Mouse (Mus musculus): ENCODE results near the gene Enpp3. TPM values are rescaled to one million over a fixed set of nuclear protein-coding genes. Genes with fewer than 3 reads are reported as not detected.
"Not testable (repeated sequence)": the region's sequence is repeated elsewhere in the genome, so short reads cannot be mapped to it uniquely, and the experiment has no call there.

Gene Enpp3
- total RNA-seq, 1 experiment = 43.2 TPM

DNA sequence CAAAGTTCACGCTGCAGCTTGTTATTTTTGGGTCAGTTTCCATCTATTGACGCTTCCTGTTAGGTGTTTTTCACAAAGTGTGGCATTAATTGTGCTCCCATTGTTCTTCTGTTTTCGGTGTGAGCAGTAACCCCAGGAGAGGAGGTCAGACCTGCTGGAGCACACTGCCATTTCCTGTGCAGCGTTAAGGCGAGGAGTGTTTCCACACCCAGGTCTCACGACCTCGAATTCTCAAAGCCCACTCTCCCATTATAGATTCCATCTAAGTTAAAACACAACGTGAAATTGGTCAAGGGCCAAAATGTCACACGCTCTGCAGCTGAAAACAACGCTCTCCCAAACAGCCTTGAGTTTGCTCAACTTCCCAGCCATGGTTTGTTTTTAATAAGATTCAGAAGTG, 32.0 kb downstream of the Enpp3 start:
- DNase-seq (ENCODE audit: low read depth, low spot score) = no peak
- H3K9me3 ChIP-seq (ENCODE audit: control insufficient read depth, insufficient read depth, low read depth, low read length) = no peaks in the 10 kb centered on the region
- in situ Hi-C loops (cut with MboI; ENCODE audit: low sequenced_read_pairs in 2 of 2, unreplicated experiment in 2 of 2) = no loop called here
- no peak for TF ChIP-seq ZC3H11A (IDR thresholded peaks at IDR 0.05; ENCODE audit: borderline replicate concordance, low read depth, low read length)
- no peak for TF ChIP-seq CHD2 (IDR thresholded peaks at IDR 0.05; ENCODE audit: low read depth, low read length)
- TF ChIP-seq ZNF384 (IDR thresholded peaks at IDR 0.05; ENCODE audit: low read depth, low read length) = no peak
- H3K9ac ChIP-seq (ENCODE audit: insufficient read depth, low read depth, low read length, poor library complexity, severe bottlenecking) = no peak overlapping the region
- no peak overlapping the region for H3K4me3 ChIP-seq (ENCODE audit: insufficient read depth in 1 of 2, low read depth in 1 of 2, low read length in 2 of 2, poor library complexity in 1 of 2, severe bottlenecking in 1 of 2)
- H3K36me3 ChIP-seq (ENCODE audit: control insufficient read depth, insufficient read depth, low read length, poor library complexity, severe bottlenecking) = peaks cover 22% of the 10 kb centered on the region
- H3K4me1 ChIP-seq (ENCODE audit: control insufficient read depth in 2 of 2, insufficient read depth in 2 of 2, low read length in 2 of 2, poor library complexity in 1 of 2) = peaks cover 18 to 19% of the 10 kb centered on the region in 2 experiments
- H3K27ac ChIP-seq (ENCODE audit: insufficient read depth, low read depth, low read length, poor library complexity, severe bottlenecking) = no peak overlapping the region; the same call in 1 of the 2 replicates

DNA sequence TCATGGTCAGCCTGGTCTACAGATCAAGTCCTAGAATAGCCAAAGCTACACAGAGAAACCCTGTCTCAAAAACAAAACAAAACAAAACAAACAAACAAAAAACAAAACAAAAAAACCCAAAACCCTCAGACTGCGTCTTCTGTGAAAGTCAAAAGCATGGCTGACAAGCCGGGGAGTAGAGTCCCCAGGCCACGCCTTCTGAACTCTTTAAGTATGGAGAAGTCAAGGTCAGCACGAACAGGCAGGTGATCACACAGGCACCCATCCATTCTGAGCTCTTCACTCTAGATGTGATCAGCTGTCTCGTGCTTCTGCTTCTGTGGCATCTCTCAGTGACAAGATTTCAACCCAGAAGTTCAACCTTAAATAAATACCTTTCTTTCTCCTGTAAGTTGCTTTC, 35.9 kb downstream of the Enpp3 start:
- in situ Hi-C loops (cut with MboI; ENCODE audit: low sequenced_read_pairs in 2 of 2, unreplicated experiment in 2 of 2) = no loop called here
- Histone ChIP-seq H3K27ac (ENCODE audit: insufficient read depth, low read depth, low read length, poor library complexity, severe bottlenecking) (no peak overlapping the region), H3K36me3 (ENCODE audit: control insufficient read depth, insufficient read depth, low read length, poor library complexity, severe bottlenecking) (peaks cover 32% of the 10 kb centered on the region), H3K4me3 (ENCODE audit: insufficient read depth in 1 of 2, low read depth in 1 of 2, low read length in 2 of 2, poor library complexity in 1 of 2, severe bottlenecking in 1 of 2) (no peak overlapping the region), H3K4me1 (ENCODE audit: control insufficient read depth in 2 of 2, insufficient read depth in 2 of 2, low read length in 2 of 2, poor library complexity in 1 of 2) (peaks cover 20 to 29% of the 10 kb centered on the region in 2 experiments), H3K9ac (ENCODE audit: insufficient read depth, low read depth, low read length, poor library complexity, severe bottlenecking) (no peak overlapping the region), H3K9me3 (ENCODE audit: control insufficient read depth, insufficient read depth, low read depth, low read length) (no peaks in the 10 kb centered on the region)
- no peak for DNase-seq (ENCODE audit: low read depth, low spot score)
- TF ChIP-seq ZNF384 (IDR thresholded peaks at IDR 0.05; ENCODE audit: low read depth, low read length) = no peak
- no peak for TF ChIP-seq CHD2 (IDR thresholded peaks at IDR 0.05; ENCODE audit: low read depth, low read length)
- no peak for TF ChIP-seq HCFC1 (IDR thresholded peaks at IDR 0.05; ENCODE audit: borderline replicate concordance, insufficient read depth, low read length)
- TF ChIP-seq MAFK (IDR thresholded peaks at IDR 0.05; ENCODE audit: insufficient read depth, low read depth, low read length) = no peak
- TF ChIP-seq ZC3H11A (IDR thresholded peaks at IDR 0.05; ENCODE audit: borderline replicate concordance, low read depth, low read length) = no peak

DNA sequence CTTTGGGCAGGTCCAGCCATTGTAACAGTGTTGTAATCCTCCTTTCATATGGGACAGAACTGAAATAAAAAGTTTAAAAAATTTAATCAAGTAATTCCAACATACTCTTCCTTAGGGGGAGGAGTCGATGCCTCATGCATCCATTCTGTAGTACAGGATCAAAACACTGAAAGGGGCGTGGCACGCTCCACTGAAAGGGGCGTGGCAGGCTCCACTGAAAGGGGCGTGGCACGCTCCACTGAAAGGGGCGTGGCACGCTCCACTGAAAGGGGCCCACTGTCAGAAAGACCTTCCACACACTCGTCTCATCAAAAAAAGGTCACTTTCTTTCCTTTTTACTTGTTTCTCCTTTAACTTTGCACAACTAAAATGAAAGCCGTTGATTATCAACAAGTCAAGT, 36.7 kb downstream of the Enpp3 start:
- H3K4me1 ChIP-seq (ENCODE audit: control insufficient read depth in 2 of 2, insufficient read depth in 2 of 2, low read length in 2 of 2, poor library complexity in 1 of 2) = peaks cover 17 to 22% of the 10 kb centered on the region in 2 experiments
- in situ Hi-C loops (cut with MboI; ENCODE audit: low sequenced_read_pairs in 2 of 2, unreplicated experiment in 2 of 2) = no loop called here
- DNase-seq (ENCODE audit: low read depth, low spot score) = peak; percentile 40
- no peak overlapping the region for H3K9ac ChIP-seq (ENCODE audit: insufficient read depth, low read depth, low read length, poor library complexity, severe bottlenecking)
- H3K27ac ChIP-seq (ENCODE audit: insufficient read depth, low read depth, low read length, poor library complexity, severe bottlenecking) = no peak overlapping the region; the same call in 1 of the 2 replicates
- TF ChIP-seq HCFC1 (IDR thresholded peaks at IDR 0.05; ENCODE audit: borderline replicate concordance, insufficient read depth, low read length) = no peak
- H3K9me3 ChIP-seq (ENCODE audit: control insufficient read depth, insufficient read depth, low read depth, low read length) = no peaks in the 10 kb centered on the region
- no peak overlapping the region for H3K4me3 ChIP-seq (ENCODE audit: insufficient read depth in 1 of 2, low read depth in 1 of 2, low read length in 2 of 2, poor library complexity in 1 of 2, severe bottlenecking in 1 of 2)
- H3K36me3 ChIP-seq (ENCODE audit: control insufficient read depth, insufficient read depth, low read length, poor library complexity, severe bottlenecking) = peaks cover 30% of the 10 kb centered on the region

DNA sequence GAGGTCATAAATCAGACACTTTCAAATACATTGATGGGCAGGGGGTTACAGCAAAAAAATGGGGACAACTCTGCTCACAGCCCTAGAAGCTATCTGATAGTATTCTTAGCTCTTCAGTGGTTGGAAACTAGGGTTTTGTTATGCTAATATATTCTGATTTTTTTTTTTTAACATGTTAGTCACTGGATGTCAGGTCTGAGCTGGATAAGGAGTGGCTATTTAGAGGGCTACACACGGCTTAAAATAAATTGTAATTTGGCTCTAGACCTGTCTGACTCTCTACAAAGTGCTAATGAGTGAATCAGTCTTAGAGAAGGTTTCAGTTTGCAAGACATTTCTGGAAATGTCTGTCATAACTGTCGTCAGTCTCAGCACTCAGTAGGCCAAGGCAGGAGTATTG, 37.5 kb downstream of the Enpp3 start:
- Histone ChIP-seq H3K4me3 (ENCODE audit: insufficient read depth in 1 of 2, low read depth in 1 of 2, low read length in 2 of 2, poor library complexity in 1 of 2, severe bottlenecking in 1 of 2) (no peak overlapping the region), H3K36me3 (ENCODE audit: control insufficient read depth, insufficient read depth, low read length, poor library complexity, severe bottlenecking) (peaks cover 28% of the 10 kb centered on the region), H3K27ac (ENCODE audit: insufficient read depth, low read depth, low read length, poor library complexity, severe bottlenecking) (peak overlapping the region; percentile 78), H3K9ac (ENCODE audit: insufficient read depth, low read depth, low read length, poor library complexity, severe bottlenecking) (no peak overlapping the region), H3K4me1 (ENCODE audit: control insufficient read depth in 2 of 2, insufficient read depth in 2 of 2, low read length in 2 of 2, poor library complexity in 1 of 2) (peaks cover 14 to 21% of the 10 kb centered on the region in 2 experiments), H3K9me3 (ENCODE audit: control insufficient read depth, insufficient read depth, low read depth, low read length) (no peaks in the 10 kb centered on the region)
- DNase-seq (ENCODE audit: low read depth, low spot score) = no peak
- in situ Hi-C loops (cut with MboI; ENCODE audit: low sequenced_read_pairs in 2 of 2, unreplicated experiment in 2 of 2) = no loop called here
- peak; percentile 53 for TF ChIP-seq ZNF384 (IDR thresholded peaks at IDR 0.05; ENCODE audit: low read depth, low read length)
- TF ChIP-seq HCFC1 (IDR thresholded peaks at IDR 0.05; ENCODE audit: borderline replicate concordance, insufficient read depth, low read length) = no peak

DNA sequence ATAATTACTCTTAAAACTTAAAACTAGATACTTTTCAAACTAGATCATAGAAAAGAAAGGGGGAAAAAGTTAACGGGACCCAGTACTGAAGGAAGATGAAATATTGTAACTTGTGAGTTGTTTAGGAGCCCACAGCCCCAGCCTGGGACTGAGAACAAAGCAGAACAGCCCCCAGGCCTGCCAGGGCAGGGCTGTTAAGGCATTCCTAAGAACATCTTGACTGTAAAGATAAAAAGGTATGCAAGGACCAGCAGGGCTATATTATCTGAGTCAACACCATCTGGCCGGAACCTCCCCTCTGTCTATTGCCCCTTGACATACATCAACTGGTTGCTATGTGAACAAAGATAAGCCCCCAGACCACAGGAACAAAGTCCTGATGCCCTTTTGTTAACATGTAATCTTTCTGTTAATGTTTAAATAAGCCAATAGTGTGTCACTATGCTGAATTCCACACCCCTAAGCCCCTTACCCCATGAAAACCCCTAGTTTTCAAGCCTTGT, 39.8 kb downstream of the Enpp3 start:
- H3K9me3 ChIP-seq (ENCODE audit: control insufficient read depth, insufficient read depth, low read depth, low read length); in situ Hi-C loops (cut with MboI; ENCODE audit: low sequenced_read_pairs in 2 of 2, unreplicated experiment in 2 of 2); H3K27ac ChIP-seq (ENCODE audit: insufficient read depth, low read depth, low read length, poor library complexity, severe bottlenecking); H3K4me3 ChIP-seq (ENCODE audit: insufficient read depth in 1 of 2, low read depth in 1 of 2, low read length in 2 of 2, poor library complexity in 1 of 2, severe bottlenecking in 1 of 2); DNase-seq (ENCODE audit: low read depth, low spot score); H3K9ac ChIP-seq (ENCODE audit: insufficient read depth, low read depth, low read length, poor library complexity, severe bottlenecking): not testable (repeated sequence)
- peaks cover 22% of the 10 kb centered on the region for H3K36me3 ChIP-seq (ENCODE audit: control insufficient read depth, insufficient read depth, low read length, poor library complexity, severe bottlenecking)
- H3K4me1 ChIP-seq (ENCODE audit: control insufficient read depth in 2 of 2, insufficient read depth in 2 of 2, low read length in 2 of 2, poor library complexity in 1 of 2) = peaks cover 16 to 24% of the 10 kb centered on the region in 2 experiments

All from ES-E14 (cell line).